Mouse (Mus musculus) myocyte (in vitro differentiated cells): Measurements from ENCODE around the gene Itih1. TPM values are rescaled to one million over a fixed set of nuclear protein-coding genes. Genes with fewer than 3 reads are reported as not detected.

ENCODE experiments used
- H3K27me3 ChIP-seq: one replicate; pipeline ENCODE4 v1.6.1; 2011; ENCODE audit not compliant: control insufficient read depth, insufficient read depth, insufficient read length
- H3K36me3 ChIP-seq: one replicate; pipeline ENCODE4 v1.6.1; 2011; ENCODE audit not compliant: control insufficient read depth, insufficient read depth
- H3K4me2 ChIP-seq: one replicate; pipeline ENCODE4 v1.6.1; 2011; ENCODE audit warnings: low read depth, control low read depth
- H3K4me3 ChIP-seq: one replicate; pipeline ENCODE4 v1.5.1; 2011; ENCODE audit warnings: mild to moderate bottlenecking, control low read depth, moderate library complexity
- H3K79me2 ChIP-seq: one replicate; pipeline ENCODE4 v1.6.1; 2011; ENCODE audit not compliant: control insufficient read depth, insufficient read depth
- H3ac ChIP-seq: one replicate; pipeline ENCODE4 v1.6.1; 2011; ENCODE audit not compliant: control insufficient read depth, insufficient read length
- CEBPB ChIP-seq: IDR thresholded peaks from 2 replicates; pipeline ENCODE4 v1.6.1; 2011; ENCODE audit warnings: mild to moderate bottlenecking, moderate library complexity; ENCODE audit not compliant: poor library complexity, insufficient read depth, severe bottlenecking
- E2F4 ChIP-seq: IDR thresholded peaks from one replicate; pipeline ENCODE4 v1.6.1; 2011; ENCODE audit warnings: mild to moderate bottlenecking, control low read depth, moderate library complexity; ENCODE audit not compliant: insufficient read depth
- MAX ChIP-seq: IDR thresholded peaks from one replicate; pipeline ENCODE4 v1.6.1; 2011; ENCODE audit warnings: low read depth, mild to moderate bottlenecking, control low read depth
- MYOD1 ChIP-seq, 3 experiments: IDR thresholded peaks; one replicate each; pipeline ENCODE4 v1.6.1; 2011; ENCODE audit warnings: control low read depth in 2 of 3, low read depth in 2 of 3, mild to moderate bottlenecking in 2 of 3, moderate library complexity in 1 of 3; ENCODE audit not compliant: insufficient read length in 2 of 3, control insufficient read depth in 1 of 3
- MYOG ChIP-seq, 3 experiments: IDR thresholded peaks; one replicate each; pipeline ENCODE4 v1.6.1; 2011; ENCODE audit warnings: control low read depth in 2 of 3, low read depth in 2 of 3, mild to moderate bottlenecking in 2 of 3; ENCODE audit not compliant: insufficient read length in 2 of 3, control insufficient read depth in 1 of 3, insufficient read depth in 1 of 3
- POLR2A ChIP-seq: IDR thresholded peaks from one replicate; pipeline ENCODE4 v1.6.1; 2011; ENCODE audit warnings: low read depth, mild to moderate bottlenecking, control low read depth, moderate library complexity; ENCODE audit not compliant: insufficient read length
- POLR2AphosphoS2 ChIP-seq: IDR thresholded peaks from one replicate; pipeline ENCODE4 v1.6.1; 2011; ENCODE audit warnings: low read depth, control low read depth; ENCODE audit not compliant: insufficient read length
- REST ChIP-seq: IDR thresholded peaks from one replicate; pipeline ENCODE4 v1.6.1; 2011; ENCODE audit warnings: mild to moderate bottlenecking, control low read depth, moderate library complexity; ENCODE audit not compliant: insufficient read depth, insufficient read length
- SRF ChIP-seq: IDR thresholded peaks from one replicate; pipeline ENCODE4 v1.6.1; 2011; ENCODE audit warnings: low read depth; ENCODE audit not compliant: control insufficient read depth, insufficient read length
- TCF12 ChIP-seq: IDR thresholded peaks from one replicate; pipeline ENCODE4 v1.6.1; 2011; ENCODE audit warnings: mild to moderate bottlenecking, control low read depth; ENCODE audit not compliant: poor library complexity, insufficient read depth, severe bottlenecking
- TCF3 ChIP-seq: IDR thresholded peaks from one replicate; pipeline ENCODE4 v1.6.1; 2011; ENCODE audit warnings: low read depth, control low read depth; ENCODE audit not compliant: insufficient read length
- USF1 ChIP-seq: IDR thresholded peaks from one replicate; pipeline ENCODE4 v1.6.1; 2011; ENCODE audit warnings: low read depth, mild to moderate bottlenecking, control low read depth, moderate library complexity
- polyA plus RNA-seq: library from polyadenylated mRNA; unstranded; fragments of >200 nt; fragmentation: generic; extraction: Trizol; gene quantifications from one replicate; pipeline ENCODE4 v1.2.1, GENCODE M21; 2012; ENCODE audit warnings: missing spikeins

Itih1 gene
- polyA plus RNA-seq, 1 experiment = 0.02 TPM

- Histone ChIP-seq H3K4me3 (no peak overlapping the region), H3ac (no peak overlapping the region), H3K36me3 (no peaks in the 10 kb centered on the region), H3K79me2 (no peaks in the 10 kb centered on the region), H3K27me3 (no peaks in the 10 kb centered on the region), H3K4me2 (no peak overlapping the region)
- TF ChIP-seq MYOG (IDR thresholded peaks at IDR 0.05; ENCODE audit: control insufficient read depth in 1 of 3, insufficient read depth in 1 of 3, insufficient read length in 2 of 3, low read depth in 2 of 3) (peak in 1 of 3 experiments; percentile 9), TCF3 (no peak)
Measured at GRCm38 (mm10) chr14:30958517-30958916, 15.4 kb upstream of the Itih1 start.

DNA sequence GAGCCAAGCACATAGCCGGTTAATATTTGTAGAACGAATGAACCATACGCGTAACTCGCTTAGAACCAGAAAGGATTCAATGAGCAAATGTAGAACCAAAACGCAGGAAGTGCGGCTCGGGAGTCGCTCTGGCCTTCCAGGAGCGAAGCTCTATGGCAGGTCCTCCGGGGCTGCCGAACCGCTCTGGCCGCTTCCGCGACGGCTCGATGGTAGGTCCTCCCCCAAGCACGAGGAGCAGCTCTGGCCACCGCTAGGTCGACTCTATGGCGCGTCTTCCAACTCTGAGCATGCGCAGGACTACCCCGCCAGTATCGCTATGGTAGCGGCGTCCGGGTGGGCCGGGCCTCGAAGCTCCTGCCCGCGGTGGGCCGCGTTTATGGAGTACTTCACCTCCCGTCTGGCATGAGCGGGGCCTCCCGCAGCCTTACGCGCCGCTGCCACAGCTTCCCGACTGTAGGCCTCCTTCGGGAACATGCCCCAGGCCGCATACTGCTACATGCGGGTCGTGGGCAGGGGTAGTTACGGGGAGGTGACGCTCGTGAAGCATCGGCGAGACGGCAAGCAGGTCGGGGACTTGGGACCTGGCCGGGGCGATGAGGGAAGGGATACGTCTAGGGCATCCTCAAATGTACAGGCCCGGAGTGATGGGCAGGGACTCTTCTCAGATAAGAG is 8.2 kb upstream of the Itih1 start, which contains the start of gene Nek4:
Gene Nek4, plus strand, starts transcription at position 224 of the 672 bp plus-strand sequence.
- Histone ChIP-seq H3ac (peak within 1 kb of the TSS; percentile 70), H3K4me2 (peak within 1 kb of the TSS; percentile 95), H3K36me3 (no peaks in the 10 kb centered on the region), H3K79me2 (no peaks in the 10 kb centered on the region), H3K4me3 (peak within 1 kb of the TSS; percentile 64), H3K27me3 (no peaks in the 10 kb centered on the region)
- TF ChIP-seq MYOG (IDR thresholded peaks at IDR 0.05; ENCODE audit: control insufficient read depth in 1 of 3, insufficient read depth in 1 of 3, insufficient read length in 2 of 3, low read depth in 2 of 3) (peak in 1 of 3 experiments; percentile 3), POLR2AphosphoS2 (peak; percentile 36), E2F4 (no peak), POLR2A (peak; percentile 74), USF1 (no peak), REST (no peak)

DNA sequence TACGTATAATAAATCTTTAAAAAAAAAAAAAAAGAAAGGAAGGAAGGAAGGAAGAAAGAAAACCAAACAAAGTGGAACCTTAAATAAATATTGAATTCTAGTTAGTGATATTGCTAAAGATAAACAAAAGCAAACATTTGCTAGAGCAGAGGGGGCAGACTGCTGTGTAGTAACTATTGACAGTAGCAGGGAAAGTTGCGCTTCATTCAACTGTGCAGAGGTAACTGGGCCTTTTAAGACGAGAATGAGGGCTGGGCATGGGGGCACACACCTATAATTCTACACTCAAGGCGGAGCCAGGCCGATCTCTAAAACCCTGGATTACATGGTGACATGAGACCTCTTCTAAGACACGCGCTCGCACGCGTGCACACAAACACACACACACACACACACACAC is 6.9 kb upstream of the Itih1 start:
- Histone ChIP-seq H3K79me2 (no peaks in the 10 kb centered on the region), H3K4me2 (no peak overlapping the region), H3ac (no peak overlapping the region), H3K36me3 (no peaks in the 10 kb centered on the region), H3K27me3 (no peaks in the 10 kb centered on the region), H3K4me3 (no peak overlapping the region)
- TF ChIP-seq POLR2AphosphoS2 = no peak
- TF ChIP-seq POLR2A = no peak
- TF ChIP-seq REST = no peak
- no peak for TF ChIP-seq MAX
- no peak for TF ChIP-seq MYOG (IDR thresholded peaks at IDR 0.05; ENCODE audit: control insufficient read depth in 1 of 3, insufficient read depth in 1 of 3, insufficient read length in 2 of 3, low read depth in 2 of 3)
- TF ChIP-seq MYOD1 (IDR thresholded peaks at IDR 0.05; ENCODE audit: control insufficient read depth in 1 of 3, insufficient read length in 2 of 3, low read depth in 2 of 3) = no peak
- no peak for TF ChIP-seq CEBPB
- no peak for TF ChIP-seq E2F4
- TF ChIP-seq USF1 = no peak
- TF ChIP-seq TCF3 = no peak
- no peak for TF ChIP-seq TCF12
- no peak for TF ChIP-seq SRF

GRCm38 (mm10) chr14:30944745-30945144 is 1.7 kb upstream of the Itih1 start:
- H3K4me2 ChIP-seq = no peak overlapping the region
- no peaks in the 10 kb centered on the region for H3K79me2 ChIP-seq
- no peaks in the 10 kb centered on the region for H3K27me3 ChIP-seq
- no peaks in the 10 kb centered on the region for H3K36me3 ChIP-seq
- no peak for TF ChIP-seq POLR2A
- TF ChIP-seq MYOG (IDR thresholded peaks at IDR 0.05; ENCODE audit: control insufficient read depth in 1 of 3, insufficient read depth in 1 of 3, insufficient read length in 2 of 3, low read depth in 2 of 3) = no peak
- no peak for TF ChIP-seq USF1
- no peak for TF ChIP-seq CEBPB
- TF ChIP-seq TCF12 = no peak
- TF ChIP-seq TCF3 = no peak
- no peak for TF ChIP-seq SRF
- no peak for TF ChIP-seq POLR2AphosphoS2
- no peak for TF ChIP-seq REST
- no peak for TF ChIP-seq E2F4
- TF ChIP-seq MYOD1 (IDR thresholded peaks at IDR 0.05; ENCODE audit: control insufficient read depth in 1 of 3, insufficient read length in 2 of 3, low read depth in 2 of 3) = no peak
- no peak for TF ChIP-seq MAX
- H3K4me3 ChIP-seq = no peak overlapping the region
- no peak overlapping the region for H3ac ChIP-seq
